Mouse (Mus musculus) layer of hippocampus, postnatal 14 days (tissue): ENCODE measurements around the gene Cdk2ap1. TPM values are rescaled to one million over a fixed set of nuclear protein-coding genes. Genes with fewer than 3 reads are reported as not detected.

ENCODE experiments used
- DNase-seq, 2 experiments: peaks; one replicate each; pipeline ENCODE4 v3.0.0; 2021 to 2022; ENCODE audit warnings: low spot score in 2 of 2, mixed read lengths in 1 of 2
- total RNA-seq, 2 experiments: library from RNA; stranded (reverse); gene quantifications; 2 replicates each; pipeline ENCODE4 v1.2.3; 2021

Cdk2ap1 gene
- total RNA-seq, 2 experiments from 2014 or later, result 95.4 to 99.6 TPM

DNA sequence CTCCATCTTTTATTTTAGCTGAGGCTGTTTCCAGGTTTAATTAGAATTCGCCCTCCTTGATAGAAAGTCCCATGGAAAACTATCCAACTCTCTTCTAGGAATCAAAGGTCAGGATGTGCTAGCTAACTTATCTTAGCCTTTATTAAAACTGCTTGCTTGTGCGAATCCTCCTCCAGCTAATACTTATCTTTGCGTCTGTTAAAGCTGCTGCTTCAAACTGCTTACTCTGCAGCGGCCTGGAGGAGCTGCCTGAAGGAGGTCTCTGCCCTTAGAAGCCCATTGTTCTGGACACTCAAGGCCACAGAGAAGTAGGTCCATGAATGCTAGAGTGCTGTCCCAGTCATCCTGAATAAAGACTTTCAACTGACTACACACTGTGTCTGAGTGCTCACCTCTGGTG lies 66.4 kb downstream of the Cdk2ap1 start:
- DNase-seq, result no peak

Other genes with a start within 250 kb of the Cdk2ap1 start
- 10 to 100 TPM; 47.3 to 49.0 TPM for gene Arl6ip4, start 247.0 kb downstream of the Cdk2ap1 start, total RNA-seq
- gene Pitpnm2, start 113.3 kb downstream of the Cdk2ap1 start, total RNA-seq, result 100 to 1,000 TPM; 172 to 174 TPM
- 10 to 100 TPM; 15.0 to 17.8 TPM for gene Mphosph9, start 35.1 kb downstream of the Cdk2ap1 start, total RNA-seq
- gene 2810006K23Rik, start 35.0 kb downstream of the Cdk2ap1 start, total RNA-seq, result 10 to 100 TPM; 13.8 to 15.8 TPM
- 100 to 1,000 TPM; 133 to 135 TPM for gene Sbno1, start 62.9 kb upstream of the Cdk2ap1 start, total RNA-seq
- 10 to 100 TPM; 48.1 to 60.6 TPM for gene Kmt5a, start 76.8 kb upstream of the Cdk2ap1 start, total RNA-seq
- gene Rilpl2, start 115.3 kb upstream of the Cdk2ap1 start, total RNA-seq, result 10 to 100 TPM; 23.1 to 24.1 TPM
- gene Snrnp35, start 120.1 kb upstream of the Cdk2ap1 start, total RNA-seq, result 10 to 100 TPM; 19.7 to 22.3 TPM
- gene Rilpl1, start 168.3 kb upstream of the Cdk2ap1 start, total RNA-seq, result 10 to 100 TPM; 41.6 TPM
- 100 to 1,000 TPM in 1 of 2 experiments, 10 to 100 TPM in 1; 98.4 to 100 TPM for gene Tmed2, start 177.6 kb upstream of the Cdk2ap1 start, total RNA-seq
- gene Ddx55, start 189.8 kb upstream of the Cdk2ap1 start, total RNA-seq, result 10 to 100 TPM; 22.8 to 25.5 TPM
- 10 to 100 TPM; 43.0 to 43.4 TPM for gene Eif2b1, start 216.0 kb upstream of the Cdk2ap1 start, total RNA-seq
- gene Gtf2h3, start 216.1 kb upstream of the Cdk2ap1 start, total RNA-seq, result 10 to 100 TPM; 28.5 to 33.2 TPM